Mouse (Mus musculus): ENCODE results near the gene Ube2s. TPM values are rescaled to one million over a fixed set of nuclear protein-coding genes. Genes with fewer than 3 reads are reported as not detected.

The Ube2s gene
- polyA plus RNA-seq, 1 experiment from 2014 or later = 126 TPM

DNA sequence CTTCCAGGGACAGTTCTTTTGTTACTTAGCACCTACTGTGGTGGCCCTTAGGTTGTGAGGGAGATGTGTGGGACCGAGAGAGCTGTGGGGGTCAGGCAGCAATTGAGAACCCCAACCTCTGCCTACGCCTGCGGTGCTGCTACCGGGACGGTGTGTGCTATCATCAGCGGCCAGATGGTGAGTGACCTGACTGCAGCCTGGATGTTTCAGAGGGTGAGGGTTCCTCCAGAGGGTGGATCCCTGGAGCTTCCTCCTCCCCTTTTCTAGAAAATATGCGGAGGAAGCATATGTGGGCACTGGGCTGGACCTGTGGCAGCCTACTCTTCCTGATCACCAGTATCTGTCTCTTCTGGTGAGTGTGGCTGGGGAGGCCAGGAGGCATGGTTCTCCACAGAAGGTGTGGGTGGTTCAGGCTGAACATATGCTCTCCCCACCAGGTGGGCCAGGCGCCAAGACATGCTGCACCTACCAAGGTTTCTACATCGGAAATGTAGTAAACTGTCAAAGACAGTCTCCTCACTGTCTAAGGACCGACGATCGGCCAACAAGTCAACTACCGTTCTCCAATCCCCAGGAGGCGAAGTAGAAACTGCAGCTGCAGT lies 28.6 kb downstream of the Ube2s start:
- WGBS = 80% methylated on average over 14 of the region's 14 CpGs
- Histone ChIP-seq H3K27ac (ENCODE audit: low read depth, low read length) (no peak overlapping the region), H3K4me2 (replicated peaks; ENCODE audit: low read depth) (no peak overlapping the region), H3K36me3 (ENCODE audit: control insufficient read depth, insufficient read depth) (peaks cover 8% of the 10 kb centered on the region; the same call in 1 of the 2 replicates), H3K27me3 (replicated peaks; ENCODE audit: control insufficient read depth, insufficient read depth, low read length) (0 out of 2 replicates have a peak, but pooled peaks cover 4% of the 10 kb centered on the region), H3K4me3 (ENCODE audit: low read depth, low read length) (no peak overlapping the region), H3K9ac (ENCODE audit: low read depth, low read length) (no peak overlapping the region), H3K9me3 (ENCODE audit: control insufficient read depth) (no peaks in the 10 kb centered on the region), H3K4me1 (replicated peaks; ENCODE audit: control insufficient read depth, insufficient read depth, low read length) (no peaks in the 10 kb centered on the region)
- no peak for TF ChIP-seq CTCF (IDR thresholded peaks at IDR 0.05; ENCODE audit: low read depth)
- no peak for ATAC-seq

DNA sequence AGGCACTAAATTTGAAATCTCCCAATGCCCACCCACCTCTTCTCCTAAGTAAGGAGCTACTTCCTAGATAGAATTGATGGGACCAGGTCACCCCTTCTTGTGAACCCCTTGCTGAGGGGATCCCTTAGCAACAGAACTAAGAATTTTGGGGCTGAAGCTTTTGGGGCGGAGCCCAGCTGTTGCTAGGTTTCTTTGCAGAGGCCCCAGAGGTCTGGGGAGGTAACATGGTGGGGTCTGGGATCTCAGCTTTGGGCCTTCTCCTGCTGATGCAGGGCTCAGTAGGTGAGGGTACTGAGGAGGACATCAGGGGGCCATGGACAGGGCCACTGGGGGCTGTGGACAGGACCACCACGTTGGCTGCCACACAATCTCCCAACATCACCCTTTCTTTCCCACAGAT lies 29.6 kb downstream of the Ube2s start, which contains the start of the genes Il11 and Tmem190:
Il11 (minus strand) TSS at position 101 of the 400 bp plus-strand sequence.
Tmem190 (plus strand) TSS at position 179 of the 400 bp plus-strand sequence.
- no peak within 1 kb of the TSS for H3K27ac ChIP-seq (ENCODE audit: low read depth, low read length)
- no peak for TF ChIP-seq CTCF (IDR thresholded peaks at IDR 0.05; ENCODE audit: low read depth)
- H3K27me3 ChIP-seq (replicated peaks; ENCODE audit: control insufficient read depth, insufficient read depth, low read length) = peaks cover 14% of the 10 kb centered on the region
- no peaks in the 10 kb centered on the region for H3K9me3 ChIP-seq (ENCODE audit: control insufficient read depth)
- H3K9ac ChIP-seq (ENCODE audit: low read depth, low read length) = no peak within 1 kb of the TSS
- peaks cover 8% of the 10 kb centered on the region; the same call in 1 of the 2 replicates for H3K36me3 ChIP-seq (ENCODE audit: control insufficient read depth, insufficient read depth)
- no peak within 1 kb of the TSS for H3K4me3 ChIP-seq (ENCODE audit: low read depth, low read length)
- no peak within 1 kb of the TSS for H3K4me2 ChIP-seq (replicated peaks; ENCODE audit: low read depth)
- no peak for ATAC-seq
- H3K4me1 ChIP-seq (replicated peaks; ENCODE audit: control insufficient read depth, insufficient read depth, low read length) = no peaks in the 10 kb centered on the region
- WGBS = 87% methylated on average over 2 of the region's 2 CpGs

DNA sequence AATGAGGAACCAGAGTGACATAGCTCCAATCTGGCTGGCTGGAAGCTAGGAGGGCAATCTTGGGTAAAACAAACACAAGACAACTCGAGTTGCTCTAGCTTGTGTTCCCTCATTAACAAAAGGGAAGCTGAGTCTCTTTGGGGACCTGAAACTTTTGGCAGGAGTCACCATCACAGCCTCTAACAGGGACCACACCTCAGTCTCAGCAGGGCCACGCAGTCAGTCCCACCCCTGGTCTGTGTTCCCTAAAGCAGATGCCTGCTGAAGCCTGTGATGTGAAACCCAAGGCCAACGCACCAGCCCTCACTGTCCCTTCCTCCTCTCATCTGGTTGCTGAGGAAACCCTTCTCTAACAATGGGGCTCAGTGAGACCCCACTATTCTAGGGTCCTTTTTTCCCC lies 30.3 kb downstream of the Ube2s start:
- Histone ChIP-seq H3K4me1 (replicated peaks; ENCODE audit: control insufficient read depth, insufficient read depth, low read length) (no peaks in the 10 kb centered on the region), H3K4me2 (replicated peaks; ENCODE audit: low read depth) (no peak overlapping the region), H3K9me3 (ENCODE audit: control insufficient read depth) (no peaks in the 10 kb centered on the region), H3K4me3 (ENCODE audit: low read depth, low read length) (no peak overlapping the region), H3K27me3 (replicated peaks; ENCODE audit: control insufficient read depth, insufficient read depth, low read length) (peaks cover 20% of the 10 kb centered on the region), H3K36me3 (ENCODE audit: control insufficient read depth, insufficient read depth) (peaks cover 8% of the 10 kb centered on the region; the same call in 1 of the 2 replicates), H3K9ac (ENCODE audit: low read depth, low read length) (no peak overlapping the region), H3K27ac (ENCODE audit: low read depth, low read length) (no peak overlapping the region)
- 46% methylated on average over 3 of the region's 3 CpGs for WGBS
- no peak for TF ChIP-seq CTCF (IDR thresholded peaks at IDR 0.05; ENCODE audit: low read depth)
- no peak for ATAC-seq

DNA sequence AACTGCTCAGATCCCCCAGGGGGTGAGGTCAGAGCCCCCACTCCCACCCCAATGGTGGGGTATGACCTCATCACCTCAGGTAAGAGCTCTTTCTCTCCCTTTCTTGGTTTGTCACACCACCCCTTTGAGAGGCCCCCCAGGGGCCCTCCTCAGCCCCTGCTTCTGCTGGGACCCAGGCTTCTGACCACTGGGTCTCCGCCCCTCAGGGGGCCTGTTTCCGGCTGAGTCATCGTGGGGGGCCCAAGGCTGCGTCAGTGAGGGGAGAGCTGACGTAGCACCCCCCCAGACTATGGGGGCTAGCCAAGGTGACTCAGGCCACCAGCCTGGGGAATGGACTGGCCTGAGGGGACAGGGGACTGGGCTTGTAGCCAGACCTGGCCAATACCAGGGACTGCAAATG lies 32.5 kb downstream of the Ube2s start:
- H3K4me3 ChIP-seq (ENCODE audit: low read depth, low read length) = no peak overlapping the region
- no peak overlapping the region for H3K9ac ChIP-seq (ENCODE audit: low read depth, low read length)
- peaks cover 7% of the 10 kb centered on the region; the same call in 1 of the 2 replicates for H3K36me3 ChIP-seq (ENCODE audit: control insufficient read depth, insufficient read depth)

GRCm38 (mm10) chr7:4777851-4778637 lies 34.3 kb downstream of the Ube2s start:
- Histone ChIP-seq H3K4me2 (replicated peaks; ENCODE audit: low read depth) (no peak overlapping the region), H3K36me3 (ENCODE audit: control insufficient read depth, insufficient read depth) (no peaks in the 10 kb centered on the region), H3K27me3 (replicated peaks; ENCODE audit: control insufficient read depth, insufficient read depth, low read length) (peaks cover 37% of the 10 kb centered on the region), H3K27ac (ENCODE audit: low read depth, low read length) (no peak overlapping the region), H3K9me3 (ENCODE audit: control insufficient read depth) (no peaks in the 10 kb centered on the region), H3K4me3 (ENCODE audit: low read depth, low read length) (no peak overlapping the region), H3K9ac (ENCODE audit: low read depth, low read length) (no peak overlapping the region), H3K4me1 (replicated peaks; ENCODE audit: control insufficient read depth, insufficient read depth, low read length) (no peaks in the 10 kb centered on the region)
- WGBS = 12% methylated on average over 16 of the region's 20 CpGs
- no peak for TF ChIP-seq CTCF (IDR thresholded peaks at IDR 0.05; ENCODE audit: low read depth)
- ATAC-seq = no peak

More for the DNA sequence above, 32.5 kb downstream of the Ube2s start:
- TF ChIP-seq CTCF (IDR thresholded peaks at IDR 0.05; ENCODE audit: low read depth) = no peak
- H3K4me1 ChIP-seq (replicated peaks; ENCODE audit: control insufficient read depth, insufficient read depth, low read length) = no peaks in the 10 kb centered on the region
- peaks cover 37% of the 10 kb centered on the region for H3K27me3 ChIP-seq (replicated peaks; ENCODE audit: control insufficient read depth, insufficient read depth, low read length)
- no peaks in the 10 kb centered on the region for H3K9me3 ChIP-seq (ENCODE audit: control insufficient read depth)
- H3K4me2 ChIP-seq (replicated peaks; ENCODE audit: low read depth) = no peak overlapping the region
- WGBS = 28% methylated on average over 5 of the region's 5 CpGs
- ATAC-seq = no peak
- no peak overlapping the region for H3K27ac ChIP-seq (ENCODE audit: low read depth, low read length)

Data from intestine, postnatal 0 days (tissue).